Mouse (Mus musculus) CD4-positive, CD25-positive, alpha-beta regulatory T cell, adult 2 months (primary cell): ENCODE data around the gene Mdm4.

Experiments
- DNase-seq: peaks from one replicate; pipeline ENCODE4 v3.0.0-alpha.2; 2012; ENCODE audit warnings: low read depth, low spot score

Gene Mdm4

GRCm38 (mm10) chr1:133030461-133030860, at the start of gene Mdm4:
Gene Mdm4, minus strand, starts transcription at chr1:133030561.
- DNase-seq: no peak

DNA sequence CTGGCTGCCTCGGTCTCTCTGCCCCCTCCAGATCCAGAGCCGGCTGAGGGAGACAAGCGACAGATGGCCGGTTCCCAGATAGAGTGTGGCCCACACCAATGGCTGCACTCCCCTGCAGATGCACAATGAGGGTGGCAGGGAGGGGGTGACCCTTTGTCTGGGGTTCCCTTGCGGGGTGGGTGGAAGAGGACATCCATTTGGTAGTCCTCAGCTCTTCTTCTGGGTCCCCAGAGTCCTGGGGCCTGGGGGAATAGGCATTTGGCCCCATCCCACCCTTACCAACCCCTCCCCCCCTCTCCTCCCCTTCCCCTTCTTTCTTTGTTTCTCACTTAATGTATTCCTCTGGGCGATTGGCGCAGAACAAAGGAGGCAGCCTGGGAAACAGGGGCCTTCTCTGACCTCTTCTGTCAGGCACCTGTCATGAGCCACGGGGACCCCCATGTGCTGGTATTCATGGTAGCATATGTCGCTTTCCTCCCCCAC, 49.8 kb upstream of the Mdm4 start:
- no peak for DNase-seq

DNA sequence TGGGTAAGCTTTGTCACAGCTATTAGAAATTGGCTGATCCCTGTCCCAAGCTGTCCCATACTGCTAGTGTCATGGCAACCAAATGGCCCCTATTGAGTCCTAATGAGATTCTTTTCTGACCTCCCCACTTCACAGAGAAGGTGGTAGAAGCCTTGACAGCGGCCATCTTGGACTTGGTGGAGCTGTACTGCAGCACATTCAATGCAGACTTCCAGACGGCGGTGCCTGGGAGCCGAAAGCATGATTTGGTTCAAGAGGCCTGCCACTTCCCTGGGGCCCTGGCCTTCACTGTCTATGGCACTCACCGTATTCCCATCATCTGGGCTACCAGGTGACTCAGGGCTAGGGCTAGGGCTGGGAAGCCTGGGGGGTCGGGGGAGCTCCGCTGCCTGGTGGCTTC, 49.1 kb upstream of the Mdm4 start:
- no peak for DNase-seq

DNA sequence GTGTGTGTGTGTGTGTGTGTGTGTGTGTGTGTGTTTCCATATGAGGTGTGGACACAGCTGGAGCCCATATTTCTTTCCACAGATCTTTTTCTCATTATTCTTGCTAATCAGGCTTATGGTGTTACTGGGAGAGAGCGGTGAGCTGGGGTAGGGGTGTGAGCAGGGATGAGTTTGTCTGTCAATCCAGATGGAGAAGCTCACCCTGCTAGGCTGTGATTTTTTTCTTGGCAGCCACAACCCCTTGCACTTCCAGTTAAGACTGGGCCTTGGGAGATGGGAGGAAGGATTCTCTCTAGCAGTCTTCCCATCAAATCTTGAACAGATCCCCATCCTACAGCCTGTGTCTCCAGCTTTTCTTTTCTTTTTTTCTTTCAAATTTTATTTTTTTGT, 48.0 kb upstream of the Mdm4 start:
- DNase-seq: no peak

DNA sequence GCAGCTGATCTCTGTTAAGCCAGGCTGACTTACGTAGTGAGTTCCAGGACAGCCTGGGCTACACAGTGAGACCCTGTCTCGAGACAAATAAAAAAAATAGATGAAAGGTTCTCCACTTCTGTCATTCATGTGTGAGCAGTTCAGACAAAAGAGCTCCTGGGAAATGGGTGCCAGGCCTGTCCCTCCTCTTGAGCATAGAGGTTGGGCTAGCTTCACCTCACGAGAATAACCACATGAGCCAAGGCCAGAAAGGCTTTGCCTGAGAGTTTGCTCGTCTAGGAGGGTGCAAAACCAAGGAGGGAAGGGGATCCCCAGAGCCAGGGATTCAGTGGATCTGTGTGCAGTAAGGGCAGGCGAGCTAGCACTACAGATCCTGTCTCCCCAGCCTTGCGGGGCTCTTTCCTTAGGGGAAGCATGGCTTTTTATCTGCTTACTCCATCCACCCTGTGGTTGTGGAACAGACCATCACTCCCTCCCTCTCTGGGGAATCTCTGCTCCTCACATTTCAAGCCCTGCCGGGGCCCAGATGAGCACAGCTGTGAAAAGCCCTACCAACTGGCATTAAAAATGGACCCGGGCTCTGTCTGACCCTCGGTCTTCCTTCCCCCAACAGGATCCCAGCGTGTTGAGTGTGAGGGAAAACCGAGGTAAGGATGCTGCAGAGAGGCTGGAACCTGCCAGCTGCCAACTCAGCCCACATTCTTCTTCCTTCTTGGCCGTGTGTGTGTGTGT, 47.4 kb upstream of the Mdm4 start:
- no peak for DNase-seq

DNA sequence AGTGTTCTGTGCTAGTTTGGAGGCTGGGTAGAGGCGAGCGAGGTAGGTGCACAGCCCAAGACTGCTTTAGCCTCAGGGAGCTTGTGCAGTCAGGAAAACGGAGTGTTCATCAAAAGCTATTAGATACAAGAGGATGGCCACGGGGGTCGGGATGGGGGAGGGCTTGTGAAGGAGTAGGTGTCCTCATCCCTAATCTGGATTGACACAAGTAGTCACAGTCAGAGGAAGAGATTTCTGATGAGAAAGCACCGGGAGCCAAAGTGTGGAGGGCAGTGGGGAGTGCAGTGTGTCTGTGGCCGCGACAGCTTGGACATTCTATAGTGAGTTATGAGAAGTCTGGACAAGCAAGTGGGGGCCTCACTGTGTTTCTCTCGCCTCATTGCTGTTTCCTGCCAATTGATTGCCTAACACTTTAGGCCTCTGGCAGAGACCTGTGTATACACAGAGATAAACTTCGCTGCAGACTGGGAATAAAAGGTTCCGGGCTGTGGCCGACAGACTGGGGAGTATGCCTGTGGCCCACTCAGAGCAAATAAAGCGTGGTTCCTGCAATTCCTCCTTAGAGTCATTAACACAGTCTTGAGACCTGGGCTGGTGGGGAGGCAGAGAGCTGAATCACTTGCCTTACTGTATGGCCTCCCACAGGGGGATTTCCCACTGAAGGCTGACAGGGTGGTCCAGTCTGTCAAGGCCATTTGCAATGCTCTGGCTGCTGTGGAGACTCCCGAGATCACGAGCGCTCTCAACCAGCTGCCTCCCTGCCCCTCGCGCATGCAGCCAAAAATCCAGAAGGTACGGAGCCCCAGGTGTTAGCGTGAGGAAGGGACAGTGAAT, 46.5 kb upstream of the Mdm4 start:
- no peak for DNase-seq

GRCm38 (mm10) chr1:133075651-133076400, 45.5 kb upstream of the Mdm4 start:
- DNase-seq: no peak

DNA sequence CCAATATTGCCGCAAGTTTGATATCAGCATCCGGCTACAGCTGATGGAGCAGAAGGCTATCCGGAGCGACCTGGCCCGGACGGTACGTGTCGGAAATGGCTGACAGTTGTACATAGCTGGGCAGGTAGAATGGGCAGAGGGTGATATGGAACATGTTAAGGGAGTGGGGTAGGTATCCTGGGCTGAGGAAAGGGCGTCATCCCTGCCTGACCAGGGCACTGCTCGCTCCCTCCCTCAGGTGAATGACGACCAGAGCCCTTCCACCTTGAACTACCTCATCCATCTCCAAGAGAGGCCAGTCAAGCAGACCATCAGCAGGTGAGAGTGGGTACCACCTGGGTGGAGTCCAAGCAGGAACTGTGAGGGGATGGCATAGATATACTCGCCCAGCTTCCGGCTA, 44.2 kb upstream of the Mdm4 start:
- DNase-seq: no peak

GRCm38 (mm10) chr1:133073327-133073856, 43.0 kb upstream of the Mdm4 start:
- peak; percentile 24 for DNase-seq

- DNase-seq: no peak
Observed at GRCm38 (mm10) chr1:133071666-133072381, 41.5 kb upstream of the Mdm4 start.

- no peak for DNase-seq
Observed at GRCm38 (mm10) chr1:133070157-133070556, 39.8 kb upstream of the Mdm4 start.

- DNase-seq: no peak
Observed at GRCm38 (mm10) chr1:133069275-133070120, 39.1 kb upstream of the Mdm4 start.

DNA sequence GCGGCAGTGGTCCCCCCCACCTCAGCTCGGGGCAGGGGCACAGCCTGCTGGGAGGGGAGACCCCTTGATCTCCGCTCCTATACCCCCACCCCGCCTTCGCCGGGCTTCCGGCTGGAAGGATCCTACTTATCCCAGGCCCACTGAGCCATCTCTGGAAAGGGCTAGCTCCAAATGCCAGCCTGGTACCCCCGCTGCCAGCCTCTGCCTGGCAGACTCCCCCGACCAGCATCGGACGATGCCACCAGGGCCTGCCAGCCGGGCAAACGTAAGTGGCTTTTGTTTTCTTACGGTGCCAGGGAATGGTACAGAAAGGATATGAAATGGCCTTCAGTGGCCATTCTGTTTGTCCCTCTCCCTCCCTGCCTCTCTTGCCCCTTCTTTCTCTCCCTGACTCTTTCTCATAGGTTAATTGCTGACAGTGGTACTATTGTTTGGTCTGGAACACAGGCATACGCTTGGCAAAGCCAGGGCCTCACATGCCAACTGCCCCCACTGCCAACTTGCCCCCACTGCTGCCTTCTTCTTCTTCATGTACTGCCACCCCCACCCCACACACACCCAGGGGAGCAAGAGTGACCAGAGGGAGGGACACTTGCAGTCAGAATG, 38.4 kb upstream of the Mdm4 start:
- DNase-seq: no peak

DNA sequence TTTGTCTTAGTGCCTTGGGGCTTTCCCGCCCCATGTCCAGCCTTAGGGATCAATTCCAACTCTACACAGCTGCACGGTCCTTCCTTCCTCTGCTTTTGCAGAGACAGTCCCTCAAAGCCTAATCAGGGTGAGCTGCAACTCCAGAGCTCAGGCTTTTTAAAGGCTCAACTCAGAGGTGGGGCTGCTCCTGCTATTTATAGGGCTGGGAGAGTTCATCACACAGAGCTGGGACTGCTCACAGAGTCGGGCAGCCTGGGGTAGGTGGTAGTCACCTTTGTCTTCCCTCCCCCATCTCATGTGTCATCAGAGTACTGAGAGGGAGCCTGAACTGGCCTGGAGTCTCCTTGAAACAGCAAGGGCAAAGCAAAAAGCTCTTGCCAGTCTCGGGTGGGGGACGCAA, 37.9 kb upstream of the Mdm4 start:
- no peak for DNase-seq

DNA sequence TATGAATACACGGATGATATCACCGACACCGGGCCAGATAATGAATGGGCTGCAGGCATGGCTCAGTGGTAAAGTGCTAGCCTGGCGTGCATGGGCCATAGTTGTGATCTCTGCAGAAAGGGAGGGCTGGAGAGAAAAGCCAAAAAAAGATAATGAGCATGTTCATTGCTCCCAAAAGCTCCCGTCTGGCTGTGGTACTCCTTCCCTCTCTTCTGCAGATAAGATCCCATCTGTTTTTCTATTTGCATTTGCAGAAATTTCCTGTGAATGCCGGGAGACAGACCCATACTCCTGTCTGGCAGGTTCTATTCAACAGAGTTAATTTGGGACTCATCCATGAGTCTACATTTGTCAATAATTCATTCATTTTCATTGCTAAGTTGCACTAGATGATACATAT, 32.8 kb upstream of the Mdm4 start:
- DNase-seq: no peak

DNA sequence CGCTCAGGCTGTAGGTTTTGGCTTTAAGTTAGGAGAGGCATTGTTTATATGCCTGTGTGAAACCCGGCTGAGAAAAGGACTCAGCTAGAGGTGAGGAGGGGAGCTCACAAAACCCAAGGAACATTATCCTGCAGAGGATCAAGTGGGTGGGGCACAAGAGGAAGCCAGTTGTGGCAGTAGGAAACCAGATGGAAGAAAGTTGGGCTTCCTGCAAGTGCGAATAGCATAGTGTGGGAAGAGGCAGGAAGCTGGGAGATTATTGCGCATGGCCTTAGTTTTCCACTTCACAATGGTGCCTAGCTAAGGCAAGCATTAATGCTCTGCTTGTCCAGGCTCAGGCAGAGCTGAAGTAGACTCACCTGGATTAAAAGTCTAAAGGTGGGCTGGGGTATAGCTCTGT, 30.3 kb upstream of the Mdm4 start:
- no peak for DNase-seq

GRCm38 (mm10) chr1:133059592-133059991, 29.2 kb upstream of the Mdm4 start:
- no peak for DNase-seq

DNA sequence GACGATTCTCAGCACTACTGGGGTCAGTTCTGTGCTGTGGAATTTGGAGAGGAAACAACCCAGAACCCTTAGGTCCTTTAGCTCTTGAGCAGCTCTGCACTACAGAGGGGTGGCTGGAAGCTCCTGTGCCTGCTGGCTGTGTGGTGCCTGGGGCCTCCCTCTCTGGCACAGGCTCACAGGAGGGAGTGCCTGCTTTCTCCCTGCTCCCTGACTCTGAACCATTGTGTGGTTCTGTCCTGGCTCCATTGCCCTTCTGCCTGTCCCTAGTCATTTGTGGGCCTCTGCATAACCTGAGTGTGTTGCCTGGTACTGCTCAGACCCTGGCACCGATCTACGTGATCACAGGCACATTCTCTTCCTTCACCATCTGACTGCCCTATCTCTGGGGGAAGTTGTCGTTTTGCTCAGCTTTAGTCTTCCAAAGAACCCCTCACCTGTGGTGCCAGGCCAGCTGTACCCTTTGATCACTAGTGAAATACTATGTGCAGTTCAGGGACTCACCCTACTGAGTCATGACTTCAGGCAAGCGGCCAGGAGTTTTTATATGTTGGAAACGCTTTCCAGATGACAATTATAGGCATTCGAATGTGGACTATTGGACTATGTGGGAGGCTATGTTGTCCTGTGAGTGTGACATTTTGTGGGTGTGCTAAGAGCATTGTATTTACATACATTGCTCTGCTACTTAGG, 27.1 kb upstream of the Mdm4 start:
- DNase-seq: no peak

GRCm38 (mm10) chr1:133054326-133054725, 24.0 kb upstream of the Mdm4 start:
- no peak for DNase-seq
